Mouse (Mus musculus): ENCODE data around the gene Mpv17l.

- no peak for TF ChIP-seq EP300 (IDR thresholded peaks at IDR 0.05)
- no peak for TF ChIP-seq CTCF (IDR thresholded peaks at IDR 0.05)
Observed at GRCm38 (mm10) chr16:13962053-13962452, 59.1 kb downstream of the Mpv17l start.
